Mouse (Mus musculus): ENCODE results near the gene Opcml.

DNA sequence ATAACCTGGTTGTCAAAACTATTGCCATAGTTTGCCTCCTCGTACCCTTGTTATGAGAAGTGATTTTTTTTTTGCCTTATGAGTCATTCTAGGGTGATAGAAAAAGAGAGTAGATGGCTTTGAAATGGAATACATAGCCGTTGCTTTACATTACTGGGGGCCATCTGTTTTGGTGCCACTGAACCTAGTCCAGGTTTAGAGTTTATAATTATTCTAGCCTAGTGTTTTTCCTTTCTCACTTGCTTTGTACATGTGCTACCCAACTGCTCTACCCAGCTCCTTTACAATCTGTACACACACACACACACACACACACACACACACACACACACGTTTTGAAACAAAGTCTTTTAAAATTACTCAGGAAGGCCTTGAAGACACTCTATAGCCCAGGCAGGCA is 171.1 kb downstream of the Opcml start:
- TF ChIP-seq MYOG (IDR thresholded peaks at IDR 0.05; ENCODE audit: control insufficient read depth, extremely low read depth, insufficient read length) (no peak), CTCF (IDR thresholded peaks at IDR 0.05; ENCODE audit: control insufficient read depth, insufficient read depth, insufficient read length) (no peak), MAX (IDR thresholded peaks at IDR 0.05) (no peak), CEBPB (IDR thresholded peaks at IDR 0.05; ENCODE audit: low read depth) (no peak), MYOD1 (IDR thresholded peaks at IDR 0.05; ENCODE audit: control insufficient read depth, insufficient read length, low read depth) (no peak)
